Mouse (Mus musculus) lung, postnatal 10 days (tissue): ENCODE data around the gene Ick.
"Not testable (repeated sequence)": the region's sequence is repeated elsewhere in the genome, so short reads cannot be mapped to it uniquely, and the experiment has no call there.

ENCODE experiments used
- DNase-seq: peaks from one replicate; pipeline ENCODE4 v3.0.0; 2021

Ick gene

GRCm38 (mm10) chr9:78105501-78105932, 3.5 kb upstream of the Ick start:
- DNase-seq, result no peak

GRCm38 (mm10) chr9:78106821-78107220, 2.2 kb upstream of the Ick start:
- DNase-seq, result no peak

GRCm38 (mm10) chr9:78107582-78107911, 1.4 kb upstream of the Ick start:
- DNase-seq, result no peak

GRCm38 (mm10) chr9:78107912-78108795, 838 bp upstream of the Ick start:
- peak; percentile 81 for DNase-seq

- no peak for DNase-seq
Observed at GRCm38 (mm10) chr9:78109656-78110055, 664 bp downstream of the Ick start.

- no peak for DNase-seq
Observed at GRCm38 (mm10) chr9:78111456-78111855, 2.5 kb downstream of the Ick start.

GRCm38 (mm10) chr9:78112770-78113537, 4.0 kb downstream of the Ick start:
- DNase-seq, result peak; percentile 95

- DNase-seq, result no peak
Observed at GRCm38 (mm10) chr9:78113538-78113885, 4.5 kb downstream of the Ick start.

GRCm38 (mm10) chr9:78115746-78116145, 6.8 kb downstream of the Ick start:
- DNase-seq, result no peak

GRCm38 (mm10) chr9:78117690-78118089, 8.7 kb downstream of the Ick start:
- DNase-seq, result no peak

- peak; percentile 61 for DNase-seq
Observed at GRCm38 (mm10) chr9:78121358-78121757, 12.4 kb downstream of the Ick start.

- DNase-seq, result no peak
Observed at GRCm38 (mm10) chr9:78121985-78122384, 13.0 kb downstream of the Ick start.

GRCm38 (mm10) chr9:78122939-78123712, 14.1 kb downstream of the Ick start:
- no peak for DNase-seq

- no peak for DNase-seq
Observed at GRCm38 (mm10) chr9:78124297-78124696, 15.3 kb downstream of the Ick start.

GRCm38 (mm10) chr9:78126007-78126406, 17.0 kb downstream of the Ick start:
- DNase-seq, result no peak

- no peak for DNase-seq
Observed at GRCm38 (mm10) chr9:78126643-78127042, 17.7 kb downstream of the Ick start.

GRCm38 (mm10) chr9:78135658-78136057, 26.7 kb downstream of the Ick start:
- DNase-seq, result no peak

- DNase-seq, result no peak
Observed at GRCm38 (mm10) chr9:78138044-78138676, 29.2 kb downstream of the Ick start.

GRCm38 (mm10) chr9:78139463-78139862, 30.5 kb downstream of the Ick start:
- DNase-seq, result peak; percentile 24

GRCm38 (mm10) chr9:78146099-78146498, 37.1 kb downstream of the Ick start:
- DNase-seq, result no peak

GRCm38 (mm10) chr9:78146627-78147026, 37.6 kb downstream of the Ick start:
- no peak for DNase-seq

- no peak for DNase-seq
Observed at GRCm38 (mm10) chr9:78148149-78148548, 39.2 kb downstream of the Ick start.

- DNase-seq, result not testable (repeated sequence)
Observed at GRCm38 (mm10) chr9:78149770-78150169, 40.8 kb downstream of the Ick start.
